Mouse (Mus musculus) limb, embryonic 12.5 days (tissue): ENCODE data around the gene Pgs1. TPM values are rescaled to one million over a fixed set of nuclear protein-coding genes. Genes with fewer than 3 reads are reported as not detected.
A peak's percentile ranks its signal among the peaks of the same experiment; 100 is the strongest.

ENCODE experiments used
- ATAC-seq: fragments of 200-750 bp; cut with Nextera tagmentation; 2 replicates; pipeline ENCODE4 v1.8.0; 2017; ENCODE audit warnings: low read depth, moderate TSS enrichment; ENCODE audit not compliant: insufficient number of reproducible peaks, insufficient read depth, low FRiP score, low TSS enrichment
- H3K27ac ChIP-seq: fragments of 300-500 bp; sonication (generic); 2 replicates; pipeline ENCODE4 v1.5.1; 2016; ENCODE audit warnings: mild to moderate bottlenecking, moderate library complexity
- H3K27me3 ChIP-seq: fragments of 300-500 bp; sonication (generic); 2 replicates; pipeline ENCODE4 v1.6.1; 2016; ENCODE audit warnings: mild to moderate bottlenecking, moderate library complexity
- H3K36me3 ChIP-seq: fragments of 300-500 bp; sonication (generic); 2 replicates; pipeline ENCODE4 v1.6.1; 2016; ENCODE audit warnings: mild to moderate bottlenecking, moderate library complexity
- H3K4me1 ChIP-seq: fragments of 300-500 bp; sonication (generic); replicated peaks from 2 replicates; pipeline ENCODE4 v1.6.1; 2016
- H3K4me2 ChIP-seq: fragments of 300-500 bp; sonication (generic); 2 replicates; pipeline ENCODE4 v1.6.1; 2016; ENCODE audit warnings: mild to moderate bottlenecking, moderate library complexity
- H3K4me3 ChIP-seq: fragments of 300-500 bp; sonication (generic); replicated peaks from 2 replicates; pipeline ENCODE4 v1.5.1; 2016; ENCODE audit warnings: mild to moderate bottlenecking
- H3K9ac ChIP-seq: fragments of 300-500 bp; sonication (generic); replicated peaks from 2 replicates; pipeline ENCODE4 v1.6.1; 2016; ENCODE audit warnings: mild to moderate bottlenecking, moderate library complexity
- H3K9me3 ChIP-seq: fragments of 300-500 bp; sonication (generic); 2 replicates; pipeline ENCODE4 v1.6.1; 2016; ENCODE audit warnings: mild to moderate bottlenecking, moderate library complexity
- WGBS: fragments of 180-500 bp; shearing (Covaris S2); methylation state at CpG from one replicate; pipeline ENCODE4 v1.1.7; 2016; 5-methylcytosine and 5-hydroxymethylcytosine counted together
- polyA plus RNA-seq: library from polyadenylated mRNA; unstranded; fragments of >200 nt; fragmentation: Nextera tagmentation; extraction: Ambion mirVana; gene quantifications from 2 replicates; pipeline ENCODE4 v1.2.1, GENCODE M21; 2016

Gene Pgs1
- polyA plus RNA-seq, 1 experiment from 2014 or later, result 43.1 TPM

DNA sequence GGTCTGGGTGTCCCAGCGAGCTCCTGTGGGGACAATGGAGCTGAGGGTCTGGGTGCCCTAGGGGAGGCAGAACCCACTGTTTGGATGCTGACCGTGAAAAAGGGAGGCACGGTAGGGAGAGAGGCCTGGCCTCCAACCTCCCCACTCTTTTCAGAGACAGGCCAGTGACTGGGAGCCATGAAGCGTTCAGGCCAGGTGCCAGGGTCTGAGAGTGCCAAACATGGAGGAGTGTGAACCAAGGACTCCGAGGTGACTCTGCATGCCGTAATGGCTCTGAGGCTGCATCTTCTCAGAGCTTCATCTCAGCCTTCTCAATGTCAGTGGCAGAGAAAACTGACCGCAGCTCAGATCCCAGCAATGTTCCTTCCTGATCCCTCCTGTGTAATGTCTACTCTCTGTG lies 37.4 kb downstream of the Pgs1 start:
- no peak overlapping the region for H3K4me3 ChIP-seq
- H3K36me3 ChIP-seq, result peaks cover 82% of the 10 kb centered on the region
- no peak overlapping the region for H3K27ac ChIP-seq
- H3K9me3 ChIP-seq, result no peaks in the 10 kb centered on the region
- ATAC-seq, result no peak
- no peak overlapping the region for H3K9ac ChIP-seq
- no peak overlapping the region for H3K4me2 ChIP-seq
- WGBS, result 94% methylated on average over 7 of the region's 7 CpGs
- H3K4me1 ChIP-seq, result no peaks in the 10 kb centered on the region
- no peaks in the 10 kb centered on the region for H3K27me3 ChIP-seq

GRCm38 (mm10) chr11:118024111-118024510 lies 38.0 kb downstream of the Pgs1 start:
- WGBS, result 86% methylated on average over 2 of the region's 2 CpGs
- Histone ChIP-seq H3K4me2 (no peak overlapping the region), H3K27me3 (no peaks in the 10 kb centered on the region)

DNA sequence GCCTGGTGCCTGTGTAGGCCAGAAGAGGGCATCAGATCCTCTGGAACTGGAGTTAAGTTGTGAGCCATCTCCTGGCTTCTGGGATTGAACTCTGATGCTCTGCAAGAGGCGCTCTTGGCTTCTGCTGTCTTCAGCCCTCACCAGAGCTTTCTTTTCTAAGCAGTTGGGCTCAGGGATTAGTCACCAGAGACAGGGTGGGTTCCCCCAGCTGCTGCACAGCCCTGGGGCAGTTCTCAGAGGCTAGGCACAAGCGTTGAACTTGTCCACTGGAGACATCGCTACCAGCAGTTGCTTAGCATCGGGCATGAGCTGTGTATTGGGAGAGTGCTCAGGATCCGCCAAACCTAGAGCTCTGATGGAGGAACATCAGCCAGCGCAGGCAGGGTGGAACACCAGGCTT lies 43.1 kb downstream of the Pgs1 start:
- H3K9ac ChIP-seq, result no peak overlapping the region
- no peak overlapping the region for H3K27ac ChIP-seq
- H3K36me3 ChIP-seq, result peaks cover 43% of the 10 kb centered on the region
- WGBS, result 89% methylated on average over 6 of the region's 6 CpGs
- no peaks in the 10 kb centered on the region for H3K27me3 ChIP-seq
- no peak overlapping the region for H3K4me3 ChIP-seq
- no peak overlapping the region for H3K4me2 ChIP-seq
- 0 out of 2 replicates have a peak, but pooled peaks cover 3% of the 10 kb centered on the region for H3K4me1 ChIP-seq
- ATAC-seq, result no peak
- peaks cover 10% of the 10 kb centered on the region; the same call in 1 of the 2 replicates for H3K9me3 ChIP-seq

More at GRCm38 (mm10) chr11:118024111-118024510, 38.0 kb downstream of the Pgs1 start:
- Histone ChIP-seq H3K9ac (no peak overlapping the region), H3K36me3 (peaks cover 77% of the 10 kb centered on the region), H3K4me3 (no peak overlapping the region), H3K27ac (no peak overlapping the region), H3K9me3 (no peaks in the 10 kb centered on the region), H3K4me1 (no peaks in the 10 kb centered on the region)
- ATAC-seq, result no peak

GRCm38 (mm10) chr11:118031134-118031533 lies 45.0 kb downstream of the Pgs1 start:
- 95% methylated on average over 9 of the region's 9 CpGs for WGBS
- Histone ChIP-seq H3K9ac (no peak overlapping the region), H3K36me3 (peaks cover 23% of the 10 kb centered on the region), H3K27ac (no peak overlapping the region), H3K4me2 (no peak overlapping the region), H3K9me3 (peaks cover 10% of the 10 kb centered on the region; the same call in 1 of the 2 replicates), H3K4me1 (peaks cover 12% of the 10 kb centered on the region; the same call in 1 of the 2 replicates), H3K27me3 (no peaks in the 10 kb centered on the region), H3K4me3 (no peak overlapping the region)
- no peak for ATAC-seq

- ATAC-seq, result peak; percentile 22; the same call in 1 of the 2 replicates
- no peaks in the 10 kb centered on the region for H3K27me3 ChIP-seq
- 65% methylated on average over 13 of the region's 13 CpGs for WGBS
Measured at GRCm38 (mm10) chr11:118034395-118034794, 48.3 kb downstream of the Pgs1 start.

GRCm38 (mm10) chr11:118035068-118035467 lies 49.0 kb downstream of the Pgs1 start:
- Histone ChIP-seq H3K4me2 (no peak overlapping the region), H3K27ac (no peak overlapping the region), H3K9me3 (peaks cover 10% of the 10 kb centered on the region; the same call in 1 of the 2 replicates), H3K27me3 (no peaks in the 10 kb centered on the region), H3K4me3 (no peak overlapping the region), H3K9ac (no peak overlapping the region), H3K4me1 (peaks cover 12% of the 10 kb centered on the region; the same call in 1 of the 2 replicates), H3K36me3 (peaks cover 13% of the 10 kb centered on the region)
- 62% methylated on average over 9 of the region's 9 CpGs for WGBS
- ATAC-seq, result no peak

More at GRCm38 (mm10) chr11:118034395-118034794, 48.3 kb downstream of the Pgs1 start:
- Histone ChIP-seq H3K36me3 (peaks cover 13% of the 10 kb centered on the region), H3K27ac (no peak overlapping the region), H3K9ac (no peak overlapping the region), H3K4me2 (no peak overlapping the region), H3K9me3 (peaks cover 10% of the 10 kb centered on the region; the same call in 1 of the 2 replicates), H3K4me1 (peaks cover 12% of the 10 kb centered on the region; the same call in 1 of the 2 replicates), H3K4me3 (no peak overlapping the region)

DNA sequence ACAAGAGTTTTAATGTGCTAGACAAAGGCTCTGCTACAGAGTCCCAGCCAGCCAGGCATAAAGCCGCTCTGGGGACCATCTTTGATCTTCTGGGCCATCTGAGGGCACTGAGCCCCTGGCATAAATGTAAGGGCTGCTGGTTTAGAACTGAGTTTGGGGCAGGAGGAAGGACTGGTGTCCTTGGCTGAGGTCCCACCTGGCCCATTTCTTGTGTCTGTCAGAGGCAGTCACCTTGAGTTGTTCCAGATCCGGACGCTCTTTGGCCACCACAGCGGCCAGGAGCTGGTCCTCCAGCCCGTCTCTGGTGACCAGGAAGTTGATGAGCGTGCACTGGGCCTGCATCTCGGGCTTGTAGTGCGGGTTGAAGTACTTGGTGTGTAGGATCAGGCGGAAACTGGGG lies 56.7 kb downstream of the Pgs1 start:
- H3K27ac ChIP-seq, result no peak overlapping the region
- H3K9ac ChIP-seq, result no peak overlapping the region
- no peak overlapping the region for H3K4me3 ChIP-seq
- ATAC-seq, result no peak
- no peaks in the 10 kb centered on the region for H3K9me3 ChIP-seq
- H3K4me2 ChIP-seq, result no peak overlapping the region
- no peaks in the 10 kb centered on the region for H3K36me3 ChIP-seq
- H3K4me1 ChIP-seq, result no peaks in the 10 kb centered on the region
- WGBS, result 87% methylated on average over 9 of the region's 9 CpGs
- no peaks in the 10 kb centered on the region for H3K27me3 ChIP-seq

GRCm38 (mm10) chr11:118043293-118043907 lies 57.3 kb downstream of the Pgs1 start:
- Histone ChIP-seq H3K36me3 (no peaks in the 10 kb centered on the region), H3K27me3 (no peaks in the 10 kb centered on the region), H3K27ac (no peak overlapping the region), H3K9me3 (no peaks in the 10 kb centered on the region), H3K4me2 (no peak overlapping the region), H3K4me3 (no peak overlapping the region), H3K4me1 (no peaks in the 10 kb centered on the region), H3K9ac (no peak overlapping the region)
- 61% methylated on average over 14 of the region's 14 CpGs for WGBS
- ATAC-seq, result no peak

GRCm38 (mm10) chr11:118049641-118050040 lies 63.5 kb downstream of the Pgs1 start:
- H3K27me3 ChIP-seq, result no peaks in the 10 kb centered on the region
- 26% methylated on average over 8 of the region's 8 CpGs for WGBS
- no peaks in the 10 kb centered on the region for H3K36me3 ChIP-seq
- H3K4me2 ChIP-seq, result peak overlapping the region; percentile 17; the same call in 1 of the 2 replicates
- H3K9me3 ChIP-seq, result no peaks in the 10 kb centered on the region
- H3K27ac ChIP-seq, result no peak overlapping the region
- H3K4me1 ChIP-seq, result 0 out of 2 replicates have a peak, but pooled peaks cover 4% of the 10 kb centered on the region
- no peak for ATAC-seq
- no peak overlapping the region for H3K9ac ChIP-seq
- H3K4me3 ChIP-seq, result no peak overlapping the region

DNA sequence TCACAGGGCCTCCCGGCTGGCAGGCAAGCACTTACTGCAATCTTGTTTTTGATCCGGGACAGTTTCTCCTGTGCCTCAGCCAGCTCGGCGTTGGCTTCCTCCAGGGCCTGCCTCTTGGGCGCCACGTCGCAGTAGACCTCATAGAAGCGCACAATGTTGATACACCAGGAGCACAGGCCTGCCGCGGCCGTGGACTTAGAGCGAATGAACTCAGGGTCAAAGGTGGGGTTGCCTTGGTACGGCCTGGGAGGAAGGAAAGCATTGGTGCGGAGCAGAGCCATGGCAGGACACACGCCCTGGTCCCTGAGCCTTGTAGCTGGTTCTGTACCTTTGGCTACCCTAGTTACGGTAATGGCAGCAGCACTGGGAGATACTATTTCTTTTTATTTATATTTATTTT lies 64.1 kb downstream of the Pgs1 start:
- no peak for ATAC-seq
- Histone ChIP-seq H3K4me2 (no peak overlapping the region), H3K9me3 (no peaks in the 10 kb centered on the region), H3K36me3 (no peaks in the 10 kb centered on the region), H3K27ac (no peak overlapping the region), H3K9ac (no peak overlapping the region), H3K27me3 (no peaks in the 10 kb centered on the region), H3K4me1 (0 out of 2 replicates have a peak, but pooled peaks cover 4% of the 10 kb centered on the region), H3K4me3 (no peak overlapping the region)
- 84% methylated on average over 16 of the region's 16 CpGs for WGBS

DNA sequence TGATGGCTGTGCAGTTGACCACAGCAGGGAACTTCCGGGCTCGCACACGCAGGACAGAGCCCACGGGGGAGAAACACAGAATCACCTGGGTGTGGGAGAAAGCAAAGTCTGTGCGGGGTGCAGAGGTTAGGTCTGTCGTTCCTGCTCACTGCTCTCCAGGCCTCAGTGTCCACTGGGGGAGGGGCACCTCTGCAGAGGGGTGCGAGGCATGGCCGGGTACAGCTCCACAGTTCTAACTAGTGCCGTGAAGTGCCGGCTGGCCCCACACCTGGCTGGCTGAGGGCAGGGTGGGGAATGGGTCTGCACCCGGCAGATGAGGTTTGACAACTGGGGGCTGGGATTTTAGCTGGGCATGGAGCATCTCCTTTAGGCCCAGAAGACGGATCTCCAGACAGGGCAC lies 72.3 kb downstream of the Pgs1 start:
- ATAC-seq, result no peak
- Histone ChIP-seq H3K4me2 (no peak overlapping the region), H3K9me3 (no peaks in the 10 kb centered on the region), H3K4me3 (no peak overlapping the region), H3K9ac (no peak overlapping the region), H3K4me1 (peaks cover 11% of the 10 kb centered on the region), H3K27ac (no peak overlapping the region), H3K36me3 (no peaks in the 10 kb centered on the region), H3K27me3 (no peaks in the 10 kb centered on the region; the same call in 1 of the 2 replicates)
- 71% methylated on average over 12 of the region's 12 CpGs for WGBS
